Mouse (Mus musculus) ovary, postnatal 36 days (tissue): ENCODE data around the gene Rad51b.

Experiments used
- DNase-seq: peaks from one replicate; pipeline ENCODE4 v3.0.0; 2022; ENCODE audit warnings: low spot score, mixed read lengths

Gene Rad51b

GRCm38 (mm10) chr12:79439961-79440360 is 142.9 kb downstream of the Rad51b start:
- DNase-seq: no peak

- DNase-seq: no peak
These were observed 144.3 kb downstream of the Rad51b start for GRCm38 (mm10) chr12:79441210-79442005.

DNA sequence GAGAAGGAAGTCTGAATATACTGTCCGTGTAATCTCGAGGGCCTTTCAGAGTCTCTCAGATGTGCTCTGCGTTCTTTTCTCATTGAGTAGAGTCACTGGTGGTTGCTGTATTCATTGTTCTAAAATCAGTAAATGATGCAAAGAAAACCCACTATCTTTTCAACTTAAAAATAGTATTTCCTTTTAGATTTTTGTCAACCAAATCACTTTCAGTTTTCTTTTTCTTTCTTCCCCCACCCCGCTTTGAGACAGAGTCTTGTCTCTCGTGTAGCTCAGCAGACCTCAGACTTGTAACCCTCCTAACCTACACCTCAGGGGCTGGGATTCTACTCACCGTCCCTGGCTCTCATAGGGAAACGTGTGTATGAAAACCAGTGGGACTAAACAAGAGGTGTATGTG is 145.0 kb downstream of the Rad51b start:
- DNase-seq: no peak

GRCm38 (mm10) chr12:79442836-79443390 is 145.8 kb downstream of the Rad51b start:
- DNase-seq: no peak

GRCm38 (mm10) chr12:79444646-79445045 is 147.6 kb downstream of the Rad51b start:
- no peak for DNase-seq

GRCm38 (mm10) chr12:79447039-79447438 is 150.0 kb downstream of the Rad51b start:
- DNase-seq: no peak

GRCm38 (mm10) chr12:79449817-79450411 is 152.8 kb downstream of the Rad51b start:
- DNase-seq: no peak

DNA sequence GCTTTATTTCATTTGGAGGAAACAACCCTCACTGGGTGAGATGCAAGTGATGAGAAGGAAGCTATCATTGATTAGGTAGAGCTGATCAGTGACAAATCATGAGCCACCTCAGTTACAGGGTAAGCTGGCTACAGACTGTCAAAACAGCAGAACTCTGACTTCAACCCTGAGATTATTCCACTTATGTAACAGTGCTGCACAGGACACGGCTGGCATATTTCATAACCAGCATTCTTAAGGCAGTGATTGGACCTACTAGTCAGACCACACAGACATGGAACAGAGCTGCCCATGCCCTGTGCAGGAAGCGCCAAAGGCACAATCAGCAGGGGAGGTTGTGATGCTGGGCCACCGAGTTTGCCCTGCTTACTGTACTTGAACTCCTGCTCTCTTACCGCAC is 155.8 kb downstream of the Rad51b start:
- DNase-seq: no peak

DNA sequence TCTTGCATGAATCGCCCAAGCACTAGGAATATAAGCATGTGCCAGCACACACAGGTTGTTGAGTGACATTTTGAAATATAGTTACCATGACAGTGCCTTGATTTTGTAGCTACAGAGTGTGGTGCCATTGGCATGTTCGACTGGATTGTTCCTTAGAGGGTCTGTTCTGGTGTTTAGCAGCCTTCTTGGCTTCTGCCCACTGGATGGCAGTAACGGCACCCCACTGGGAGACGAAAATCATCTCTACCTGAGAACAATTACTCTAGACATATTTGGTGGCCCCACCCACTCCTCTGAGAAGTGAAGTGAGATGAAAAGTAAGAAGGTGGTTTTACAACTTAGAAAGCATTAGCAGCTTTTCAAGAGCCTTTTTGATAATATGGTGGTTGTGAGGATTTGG is 156.9 kb downstream of the Rad51b start:
- no peak for DNase-seq

- DNase-seq: no peak
These were observed 158.2 kb downstream of the Rad51b start for GRCm38 (mm10) chr12:79455061-79455847.

GRCm38 (mm10) chr12:79455848-79456164 is 158.7 kb downstream of the Rad51b start:
- no peak for DNase-seq

GRCm38 (mm10) chr12:79456251-79456650 is 159.2 kb downstream of the Rad51b start:
- no peak for DNase-seq

- no peak for DNase-seq
These were observed 166.3 kb downstream of the Rad51b start for GRCm38 (mm10) chr12:79463371-79463770.

DNA sequence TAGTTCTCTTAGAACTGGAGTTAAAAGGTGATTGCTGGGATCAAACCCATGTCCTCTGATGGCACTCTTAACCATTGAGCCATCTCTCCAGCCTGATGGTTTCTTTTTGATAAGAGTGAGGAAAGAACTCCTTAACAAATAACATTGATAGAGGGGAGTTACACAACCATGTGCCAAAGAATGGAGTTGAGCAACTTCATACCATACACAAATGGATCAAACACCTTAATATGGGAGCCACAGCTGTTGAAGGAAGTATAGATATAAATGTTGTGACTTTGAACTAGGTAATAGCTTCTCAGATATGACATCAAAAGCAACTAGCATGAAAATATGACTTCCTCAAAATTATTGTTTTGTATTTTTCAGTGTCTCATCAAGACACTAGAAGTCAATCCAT is 173.0 kb downstream of the Rad51b start:
- DNase-seq: no peak

DNA sequence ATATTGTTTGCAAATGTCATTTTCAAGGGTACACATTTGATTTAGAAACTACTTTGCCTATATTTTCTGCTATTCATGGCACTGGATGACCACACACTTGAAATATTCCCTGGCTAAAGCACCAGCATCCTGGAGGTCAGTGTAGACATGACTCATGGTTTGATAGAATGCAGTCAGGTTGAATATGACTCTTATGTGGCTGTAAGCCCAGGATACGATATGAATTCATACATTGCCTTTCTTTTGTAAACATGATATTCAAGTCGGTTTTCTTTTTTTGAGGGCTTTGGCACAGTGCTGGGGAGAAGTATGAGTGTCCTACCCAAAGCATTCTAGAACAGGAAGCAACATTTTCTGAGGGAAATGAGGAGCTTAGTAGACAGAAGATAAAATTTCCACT is 174.8 kb downstream of the Rad51b start:
- no peak for DNase-seq

- no peak for DNase-seq
These were observed 179.4 kb downstream of the Rad51b start for GRCm38 (mm10) chr12:79476413-79477046.

GRCm38 (mm10) chr12:79478816-79479215 is 181.7 kb downstream of the Rad51b start:
- DNase-seq: no peak

- no peak for DNase-seq
These were observed 188.4 kb downstream of the Rad51b start for GRCm38 (mm10) chr12:79485501-79485900.

DNA sequence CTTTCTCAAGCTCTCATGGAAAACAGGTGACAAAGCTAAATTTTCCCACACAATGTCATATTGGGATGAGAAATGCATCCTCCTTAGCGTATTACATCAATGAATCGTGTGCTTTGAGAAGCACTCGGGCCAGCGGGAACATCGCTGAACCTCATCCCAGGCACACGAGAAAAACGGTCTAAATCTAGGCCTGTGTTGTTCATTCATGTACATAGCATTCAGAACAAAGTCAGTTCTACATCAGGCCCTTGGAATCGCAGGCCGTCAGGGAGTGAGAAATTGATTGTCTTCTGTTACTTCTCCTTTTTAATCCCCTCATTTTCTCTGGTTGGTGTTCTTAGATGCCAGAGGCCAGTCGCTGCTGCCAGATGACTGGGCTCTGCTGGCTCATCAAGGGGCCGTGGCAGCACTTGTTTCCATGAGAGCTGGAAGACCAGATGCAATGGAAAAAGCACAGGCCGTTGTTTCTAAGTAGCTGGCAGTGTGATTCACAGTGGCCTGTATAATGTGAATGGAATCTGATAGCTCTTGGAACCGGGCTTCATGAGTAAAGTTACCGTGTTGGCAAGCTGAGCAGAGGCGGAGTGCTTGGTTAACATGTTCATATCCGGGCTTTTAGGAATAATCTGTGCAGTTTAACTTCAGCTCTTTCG is 191.6 kb downstream of the Rad51b start:
- DNase-seq: no peak

DNA sequence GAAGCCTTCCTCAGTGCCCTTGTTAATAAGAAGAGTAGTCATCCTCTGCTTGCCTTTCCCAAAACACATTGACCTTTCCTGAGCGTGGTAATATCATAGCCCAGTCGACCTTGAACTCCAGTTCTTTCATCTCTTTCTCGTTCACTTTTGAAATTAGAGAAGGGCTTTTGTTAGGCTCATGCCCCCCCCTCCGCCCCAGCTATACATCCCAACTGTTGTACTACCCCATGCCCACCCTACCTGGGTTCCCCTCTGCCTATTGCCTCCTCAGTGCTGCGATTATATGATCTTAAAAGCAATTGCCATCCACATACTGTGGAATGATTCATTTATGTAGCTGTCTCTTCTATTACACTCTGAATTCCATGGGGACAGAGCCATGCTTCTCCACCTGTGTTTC is 193.5 kb downstream of the Rad51b start:
- no peak for DNase-seq

DNA sequence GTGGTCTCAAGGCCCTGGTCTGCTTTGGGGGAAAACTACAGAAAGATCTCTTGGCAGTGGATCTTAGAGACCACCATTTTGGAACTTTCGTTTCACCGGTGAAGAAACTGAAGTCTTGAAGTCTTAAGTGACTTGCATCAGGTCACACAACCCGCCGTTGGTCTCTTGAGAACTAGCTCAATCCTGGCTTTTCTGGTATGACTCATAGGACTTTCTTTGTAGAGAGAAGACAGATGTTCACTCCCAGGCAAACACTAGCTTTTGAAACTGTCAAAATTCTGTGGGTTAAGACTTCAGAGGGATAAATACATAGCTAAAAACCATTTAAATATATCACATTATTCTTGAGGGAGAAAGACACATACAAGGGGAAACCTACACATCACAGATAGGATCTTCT is 195.1 kb downstream of the Rad51b start:
- no peak for DNase-seq

DNA sequence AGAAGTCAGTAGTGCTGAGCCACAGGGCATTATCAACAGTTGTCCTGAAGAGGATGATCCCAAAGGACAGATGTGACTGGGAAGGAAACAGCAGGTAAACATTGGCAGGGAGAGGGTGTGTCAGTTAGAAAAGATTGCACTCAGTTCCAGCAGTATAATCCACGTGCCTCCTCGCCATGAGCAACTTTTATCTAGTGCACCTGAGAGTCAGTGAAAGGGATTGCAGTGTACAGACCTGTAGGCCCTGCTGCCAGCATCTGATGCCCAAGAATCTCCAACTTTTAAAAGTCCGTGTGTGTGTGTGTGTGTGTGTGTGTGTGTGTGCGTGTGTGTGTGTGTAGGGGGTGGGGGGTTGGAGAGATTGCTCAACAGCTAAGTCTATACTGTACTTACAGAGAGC is 195.5 kb downstream of the Rad51b start:
- no peak for DNase-seq
